Mouse (Mus musculus) intestine, embryonic 16.5 days (tissue): ENCODE measurements around the gene Serpina6. TPM values are rescaled to one million over a fixed set of nuclear protein-coding genes. Genes with fewer than 3 reads are reported as not detected.
"Not testable (repeated sequence)": the region's sequence is repeated elsewhere in the genome, so short reads cannot be mapped to it uniquely, and the experiment has no call there.

Source experiments
- ATAC-seq: fragments of 200-750 bp; cut with Nextera tagmentation; 2 replicates; pipeline ENCODE4 v1.8.0; 2017; ENCODE audit warnings: moderate TSS enrichment, moderate library complexity
- H3K27ac ChIP-seq: fragments of 300-500 bp; sonication (generic); 2 replicates; pipeline ENCODE4 v1.5.1; 2014; ENCODE audit warnings: mild to moderate bottlenecking, low read length
- H3K27me3 ChIP-seq: fragments of 300-500 bp; sonication (generic); replicated peaks from 2 replicates; pipeline ENCODE4 v1.6.1; 2014; ENCODE audit warnings: low read length, control low read depth, mixed read lengths; ENCODE audit not compliant: control insufficient read depth, insufficient read depth
- H3K36me3 ChIP-seq: fragments of 300-500 bp; sonication (generic); 2 replicates; pipeline ENCODE4 v1.6.1; 2014; ENCODE audit warnings: low read length, control low read depth; ENCODE audit not compliant: control insufficient read depth, insufficient read depth
- H3K4me1 ChIP-seq: fragments of 300-500 bp; sonication (generic); 2 replicates; pipeline ENCODE4 v1.6.1; 2014; ENCODE audit warnings: low read length, control low read depth, mixed read lengths; ENCODE audit not compliant: control insufficient read depth, insufficient read depth
- H3K4me2 ChIP-seq: fragments of 300-500 bp; sonication (generic); 2 replicates; pipeline ENCODE4 v1.6.1; 2014; ENCODE audit warnings: low read depth, low read length, control low read depth
- H3K4me3 ChIP-seq: fragments of 300-500 bp; sonication (generic); 2 replicates; pipeline ENCODE4 v1.5.1; 2014; ENCODE audit warnings: mild to moderate bottlenecking, low read length
- H3K9ac ChIP-seq: fragments of 300-500 bp; sonication (generic); 2 replicates; pipeline ENCODE4 v1.6.1; 2014; ENCODE audit warnings: low read depth, low read length
- H3K9me3 ChIP-seq: fragments of 300-500 bp; sonication (generic); 2 replicates; pipeline ENCODE4 v1.6.1; 2016; ENCODE audit warnings: low read length, control low read depth; ENCODE audit not compliant: control insufficient read depth
- WGBS: fragments of 180-500 bp; shearing (Covaris S2); extraction: QIAGEN DNeasy Blood & Tissue Kit; methylation state at CpG from one replicate; pipeline ENCODE4 v1.1.7; 2014; 5-methylcytosine and 5-hydroxymethylcytosine counted together
- polyA plus RNA-seq: library from polyadenylated mRNA; unstranded; fragments of >200 nt; fragmentation: Nextera tagmentation; extraction: Ambion mirVana; gene quantifications from 2 replicates; pipeline ENCODE4 v1.2.1, GENCODE M21; 2015

Gene Serpina6
- polyA plus RNA-seq, 1 experiment from 2014 or later = 90.3 TPM

DNA sequence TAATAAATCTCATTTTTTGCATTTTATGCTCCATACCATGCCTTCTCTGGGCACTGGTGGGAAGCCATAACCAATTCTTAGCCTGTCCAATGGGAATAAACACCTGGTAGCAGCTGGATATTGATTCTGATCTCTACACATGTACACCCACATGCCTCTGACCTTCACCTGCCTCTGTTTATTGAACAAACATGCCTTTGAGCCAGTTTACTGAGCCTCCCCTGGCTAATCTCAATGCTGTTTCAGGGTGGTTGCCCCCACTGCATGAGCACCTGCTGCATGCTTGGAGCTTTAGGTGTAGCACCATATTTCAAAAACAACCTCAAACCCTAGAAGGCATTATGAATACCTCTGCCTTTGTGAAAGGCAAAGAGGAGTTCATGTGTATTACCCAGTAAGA is 5.0 kb upstream of the Serpina6 start:
- not testable (repeated sequence) for H3K9me3 ChIP-seq, H3K27ac ChIP-seq, H3K4me3 ChIP-seq, H3K4me1 ChIP-seq, H3K9ac ChIP-seq, ATAC-seq, H3K27me3 ChIP-seq, H3K36me3 ChIP-seq, H3K4me2 ChIP-seq

DNA sequence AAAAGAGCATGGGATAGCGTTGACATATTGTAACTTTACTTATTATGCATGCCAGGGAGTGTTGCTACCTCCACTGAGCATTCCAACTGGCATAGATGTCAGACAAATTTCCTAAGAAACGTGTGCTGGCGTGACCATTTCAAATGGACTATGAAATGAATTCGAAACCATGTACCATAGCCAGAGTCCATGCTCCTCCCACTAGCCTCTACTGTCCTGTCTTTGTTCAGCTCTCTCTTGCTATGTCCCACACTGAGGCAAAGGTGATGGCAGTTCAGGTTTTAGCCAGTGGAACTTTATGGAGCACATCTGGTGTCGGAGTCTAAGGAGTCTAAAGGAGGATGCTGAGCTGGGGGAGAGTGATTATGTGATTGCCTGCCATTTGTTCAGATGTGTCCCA is 3.1 kb upstream of the Serpina6 start:
- H3K27me3 ChIP-seq = no peaks in the 10 kb centered on the region
- no peak for ATAC-seq
- no peaks in the 10 kb centered on the region for H3K36me3 ChIP-seq
- H3K27ac ChIP-seq = no peak overlapping the region
- no peak overlapping the region for H3K9ac ChIP-seq
- H3K4me2 ChIP-seq = no peak overlapping the region
- no peaks in the 10 kb centered on the region for H3K9me3 ChIP-seq
- WGBS = 88% methylated on average over 5 of the region's 5 CpGs
- no peak overlapping the region for H3K4me3 ChIP-seq
- no peaks in the 10 kb centered on the region for H3K4me1 ChIP-seq

DNA sequence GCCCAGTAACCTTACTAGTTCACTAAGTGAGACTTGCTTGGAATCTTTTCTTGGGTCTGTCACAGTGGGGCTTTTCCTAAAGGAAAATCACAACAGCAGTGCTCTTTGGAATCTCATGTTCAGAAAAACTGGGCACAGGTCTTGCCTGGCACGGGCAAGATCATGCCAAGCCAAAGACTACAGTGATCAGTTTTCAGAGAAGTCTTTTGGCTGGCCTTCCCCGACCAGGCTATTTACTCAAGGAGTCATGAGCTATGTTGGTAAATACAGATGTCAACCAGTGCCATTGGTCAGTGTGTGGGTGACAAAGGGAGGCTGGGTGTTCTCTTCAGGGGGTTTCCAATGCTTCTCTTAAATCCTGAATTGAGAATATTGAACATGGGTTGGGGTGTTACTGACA is 2.2 kb upstream of the Serpina6 start:
- no peak overlapping the region for H3K9ac ChIP-seq
- H3K4me1 ChIP-seq = no peaks in the 10 kb centered on the region
- no peak overlapping the region for H3K27ac ChIP-seq
- WGBS = 79% methylated on average over 2 of the region's 2 CpGs
- H3K9me3 ChIP-seq = no peaks in the 10 kb centered on the region
- H3K27me3 ChIP-seq = no peaks in the 10 kb centered on the region
- ATAC-seq = no peak
- no peak overlapping the region for H3K4me2 ChIP-seq
- H3K36me3 ChIP-seq = no peaks in the 10 kb centered on the region
- no peak overlapping the region for H3K4me3 ChIP-seq

DNA sequence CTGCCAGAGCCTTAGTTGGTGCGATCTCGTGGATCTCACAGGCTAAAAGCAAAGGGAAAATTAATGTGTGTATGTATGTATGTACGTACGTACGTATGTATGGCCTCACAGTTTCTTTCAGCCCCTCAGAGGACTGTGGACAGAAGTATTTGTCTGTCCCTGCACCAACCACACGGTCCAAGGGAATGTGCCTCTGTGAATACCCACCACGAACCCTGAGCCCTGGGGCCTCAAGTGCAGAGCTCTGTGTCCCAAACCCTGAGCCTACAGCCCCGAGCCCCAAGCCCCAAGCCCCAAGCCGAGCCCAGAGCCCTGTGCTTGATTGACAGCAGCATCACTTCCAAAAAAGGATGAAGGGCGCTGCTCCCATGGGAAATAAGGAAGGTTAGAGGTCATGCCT is 979 bp upstream of the Serpina6 start:
- WGBS = 87% methylated on average over 10 of the region's 10 CpGs
- no peak overlapping the region for H3K9ac ChIP-seq
- no peak overlapping the region for H3K27ac ChIP-seq
- no peak overlapping the region for H3K4me2 ChIP-seq
- no peaks in the 10 kb centered on the region for H3K4me1 ChIP-seq
- H3K9me3 ChIP-seq = no peaks in the 10 kb centered on the region
- no peak for ATAC-seq
- no peak overlapping the region for H3K4me3 ChIP-seq
- H3K36me3 ChIP-seq = no peaks in the 10 kb centered on the region
- no peaks in the 10 kb centered on the region for H3K27me3 ChIP-seq

DNA sequence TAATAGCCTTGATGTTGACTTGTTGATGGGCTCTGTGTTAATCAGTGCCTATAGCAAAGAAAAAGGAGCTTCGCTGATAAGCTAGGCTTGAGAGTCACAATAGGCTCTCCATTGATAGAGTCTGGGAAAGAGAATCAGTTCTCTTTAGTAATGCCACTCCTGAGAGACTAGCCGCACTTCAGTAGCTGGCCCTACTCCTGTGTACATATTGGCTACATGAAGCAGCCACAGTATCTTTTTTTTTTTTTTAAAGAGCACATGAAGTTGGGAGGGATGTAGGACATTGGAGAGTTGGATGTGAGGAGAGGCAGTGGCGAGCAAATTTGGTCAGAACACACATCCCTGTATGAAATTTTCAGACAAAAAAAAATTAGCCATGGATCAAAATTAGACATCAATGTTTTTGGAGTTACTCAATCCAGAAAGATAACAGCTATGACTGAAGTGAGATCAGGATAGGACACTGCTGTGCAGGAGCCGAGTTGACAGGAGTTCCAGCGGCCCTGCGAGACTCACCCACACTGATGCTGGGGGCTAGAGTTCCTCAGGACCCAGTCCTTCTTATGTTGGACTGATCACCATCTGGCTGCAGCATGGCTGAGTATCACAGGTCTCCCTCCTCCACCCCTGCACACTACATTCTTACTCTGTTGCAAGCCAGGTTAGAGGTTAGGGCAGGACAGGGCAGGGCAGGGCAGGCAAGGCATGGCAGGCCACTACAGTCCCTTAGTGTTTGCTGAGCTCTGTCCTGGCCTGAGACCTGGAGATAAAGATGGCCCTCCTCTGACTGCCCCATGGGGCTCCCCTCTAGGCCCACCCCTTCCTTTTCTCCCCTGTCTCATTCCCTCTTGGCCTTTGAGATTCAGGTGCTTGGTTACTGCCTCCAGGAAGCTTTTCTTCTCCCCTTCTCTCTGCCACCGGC is 1.6 kb downstream of the Serpina6 start:
- H3K27me3 ChIP-seq = no peaks in the 10 kb centered on the region
- no peaks in the 10 kb centered on the region for H3K36me3 ChIP-seq
- H3K9ac ChIP-seq = no peak overlapping the region
- 83% methylated on average over 7 of the region's 7 CpGs for WGBS
- H3K27ac ChIP-seq = no peak overlapping the region
- no peak overlapping the region for H3K4me3 ChIP-seq
- ATAC-seq = 0 out of 2 replicates have a peak, but pooled peaks have one; percentile 28
- H3K4me1 ChIP-seq = no peaks in the 10 kb centered on the region
- no peaks in the 10 kb centered on the region for H3K9me3 ChIP-seq
- no peak overlapping the region for H3K4me2 ChIP-seq

DNA sequence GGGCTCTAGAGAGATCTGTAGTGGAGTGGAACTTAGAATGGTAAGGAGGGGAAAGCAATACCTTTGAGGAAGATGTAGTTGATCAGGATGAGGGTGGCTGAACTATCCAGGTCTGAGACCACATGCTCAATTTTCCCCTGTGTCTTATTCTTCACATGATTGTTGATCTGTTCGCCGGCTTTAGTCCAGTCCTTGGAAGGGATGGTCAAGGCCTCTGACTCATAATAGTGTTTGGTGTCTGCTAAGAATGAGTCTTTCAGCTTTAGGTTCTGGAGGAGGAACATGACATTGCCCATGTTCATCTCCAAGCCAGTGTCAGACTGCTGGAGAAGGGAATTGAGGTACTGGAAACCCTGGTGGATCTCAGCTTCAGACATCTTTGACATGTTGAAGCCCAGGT is 3.2 kb downstream of the Serpina6 start:
- H3K9ac ChIP-seq = no peak overlapping the region
- H3K27ac ChIP-seq = no peak overlapping the region
- WGBS = 89% methylated on average over 2 of the region's 2 CpGs
- no peaks in the 10 kb centered on the region for H3K9me3 ChIP-seq
- no peaks in the 10 kb centered on the region for H3K27me3 ChIP-seq
- no peaks in the 10 kb centered on the region for H3K4me1 ChIP-seq
- H3K4me2 ChIP-seq = no peak overlapping the region
- no peak for ATAC-seq
- no peak overlapping the region for H3K4me3 ChIP-seq
- H3K36me3 ChIP-seq = no peaks in the 10 kb centered on the region

DNA sequence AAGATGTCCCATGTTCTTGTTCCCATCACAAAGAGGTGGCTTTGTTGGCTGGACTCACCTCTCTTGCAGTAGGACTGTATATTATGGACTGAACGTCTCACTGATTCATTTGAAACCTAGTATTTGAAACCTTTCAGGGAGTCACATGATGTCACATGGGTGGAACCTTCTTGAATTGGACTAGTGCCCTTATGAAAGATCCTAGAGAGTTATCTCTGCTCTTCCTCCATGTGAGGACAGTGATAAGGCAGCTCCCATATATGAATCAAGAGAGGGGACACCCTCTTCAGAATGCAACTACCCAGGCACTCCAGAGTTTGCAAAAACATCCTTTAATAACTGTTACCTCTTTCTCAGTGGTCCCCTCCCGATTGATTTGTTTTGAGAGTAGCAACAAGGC is 10.7 kb downstream of the Serpina6 start:
- no peaks in the 10 kb centered on the region for H3K9me3 ChIP-seq
- H3K27me3 ChIP-seq = no peaks in the 10 kb centered on the region
- H3K27ac ChIP-seq = no peak overlapping the region
- no peaks in the 10 kb centered on the region for H3K36me3 ChIP-seq
- 87% methylated on average over 2 of the region's 2 CpGs for WGBS
- H3K4me3 ChIP-seq = no peak overlapping the region
- no peak overlapping the region for H3K4me2 ChIP-seq
- no peak overlapping the region for H3K9ac ChIP-seq
- H3K4me1 ChIP-seq = no peaks in the 10 kb centered on the region
- no peak for ATAC-seq

DNA sequence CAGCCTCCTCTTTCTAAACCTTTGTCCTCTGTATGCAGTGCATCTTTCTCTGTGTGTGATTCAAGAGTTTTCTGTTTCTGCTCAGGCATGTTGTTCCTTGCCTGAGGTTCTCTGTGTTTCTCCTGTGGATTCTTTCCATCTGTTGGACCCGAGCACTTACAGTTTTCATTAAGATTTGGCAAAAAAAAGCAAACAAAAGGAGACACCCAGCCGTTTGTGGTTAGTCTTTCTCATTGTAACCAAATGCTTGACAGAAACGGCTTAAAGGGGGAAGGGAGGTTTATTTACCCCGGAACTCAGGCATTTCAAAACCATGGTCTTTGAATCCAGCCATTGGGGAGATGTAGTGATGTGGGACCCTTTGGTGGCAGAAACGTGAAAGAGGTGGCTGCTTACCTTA is 12.4 kb downstream of the Serpina6 start:
- WGBS = 44% methylated on average over 5 of the region's 5 CpGs
- ATAC-seq = no peak
- Histone ChIP-seq H3K27ac (no peak overlapping the region), H3K36me3 (no peaks in the 10 kb centered on the region), H3K9me3 (no peaks in the 10 kb centered on the region), H3K4me3 (no peak overlapping the region), H3K4me1 (no peaks in the 10 kb centered on the region), H3K4me2 (no peak overlapping the region), H3K27me3 (no peaks in the 10 kb centered on the region), H3K9ac (no peak overlapping the region)

DNA sequence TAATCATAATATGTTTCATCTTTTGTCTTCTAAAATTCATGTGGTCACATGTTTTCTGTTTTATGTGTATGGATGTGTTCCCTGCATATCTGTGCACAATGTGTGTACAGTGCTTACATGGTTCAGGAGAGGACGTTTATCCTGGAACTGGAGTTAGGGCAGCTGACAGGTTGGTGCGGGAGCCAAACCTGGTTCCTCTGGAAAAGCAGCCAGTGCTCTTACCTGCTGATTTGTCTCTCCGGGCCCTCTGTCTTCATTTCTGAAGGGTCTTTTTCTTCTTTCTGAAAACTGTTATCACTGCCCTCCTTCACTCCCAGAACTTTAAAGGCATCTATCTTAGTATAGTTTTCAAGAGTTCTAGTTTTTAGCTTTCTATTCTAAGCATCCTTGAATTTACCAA is 13.2 kb downstream of the Serpina6 start:
- Histone ChIP-seq H3K9me3 (no peaks in the 10 kb centered on the region), H3K9ac (no peak overlapping the region), H3K4me3 (no peak overlapping the region), H3K36me3 (no peaks in the 10 kb centered on the region), H3K27me3 (no peaks in the 10 kb centered on the region), H3K27ac (no peak overlapping the region), H3K4me1 (no peaks in the 10 kb centered on the region), H3K4me2 (no peak overlapping the region)
- ATAC-seq = no peak
- WGBS = 80% methylated on average over 3 of the region's 3 CpGs

DNA sequence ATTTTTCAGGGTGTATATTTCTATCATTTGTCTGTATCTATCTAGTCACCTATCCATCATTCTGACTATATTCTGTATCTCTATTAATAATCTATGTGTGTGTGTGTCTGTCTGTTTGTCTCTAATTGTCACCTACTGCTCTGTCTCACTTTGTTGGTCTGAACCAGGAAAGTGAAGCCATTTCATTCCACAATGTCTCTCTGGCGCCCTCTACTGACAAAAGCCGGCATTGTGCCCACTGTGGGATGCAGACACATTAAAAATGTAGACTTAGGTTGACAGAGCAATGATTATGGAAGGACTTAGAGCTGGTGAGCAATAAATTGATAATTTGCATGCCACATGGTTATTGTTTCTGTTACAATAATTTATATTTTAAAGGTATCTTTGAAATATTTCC is 13.7 kb downstream of the Serpina6 start:
- H3K4me1 ChIP-seq = no peaks in the 10 kb centered on the region
- no peaks in the 10 kb centered on the region for H3K27me3 ChIP-seq
- H3K4me3 ChIP-seq = no peak overlapping the region
- no peak overlapping the region for H3K4me2 ChIP-seq
- H3K9ac ChIP-seq = no peak overlapping the region
- 3% methylated on average over 2 of the region's 2 CpGs for WGBS
- no peak overlapping the region for H3K27ac ChIP-seq
- H3K9me3 ChIP-seq = no peaks in the 10 kb centered on the region
- H3K36me3 ChIP-seq = no peaks in the 10 kb centered on the region
- ATAC-seq = 0 out of 2 replicates have a peak, but pooled peaks have one; percentile 63
